Mouse (Mus musculus): Measurements from ENCODE around the gene Acss1.

DNA sequence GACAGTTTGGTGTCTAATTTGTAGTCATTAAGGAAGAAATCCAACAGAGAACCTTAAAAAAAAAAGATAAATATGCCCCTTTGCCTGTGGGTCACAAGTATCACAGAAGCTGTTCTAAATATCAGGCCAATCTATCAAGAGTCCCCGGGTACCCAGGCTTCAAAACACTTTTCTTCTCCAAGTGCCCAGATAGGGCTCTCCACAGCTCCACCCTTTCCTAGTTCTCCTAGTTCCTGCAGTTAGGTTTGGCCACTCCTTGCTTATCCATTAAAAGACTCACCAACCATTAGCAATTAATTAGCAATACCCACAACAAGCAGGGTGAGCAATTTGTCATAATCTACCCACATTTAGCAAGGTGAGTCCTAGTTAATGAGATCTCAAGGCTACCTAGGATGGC is 61.2 kb downstream of the Acss1 start:
- TF ChIP-seq CTCF (IDR thresholded peaks at IDR 0.05; ENCODE audit: low read depth) (no peak), EP300 (IDR thresholded peaks at IDR 0.05; ENCODE audit: low read depth) (no peak)
